ENCODE assay signal across 25 mouse cellular contexts in the genomic region with DNA sequence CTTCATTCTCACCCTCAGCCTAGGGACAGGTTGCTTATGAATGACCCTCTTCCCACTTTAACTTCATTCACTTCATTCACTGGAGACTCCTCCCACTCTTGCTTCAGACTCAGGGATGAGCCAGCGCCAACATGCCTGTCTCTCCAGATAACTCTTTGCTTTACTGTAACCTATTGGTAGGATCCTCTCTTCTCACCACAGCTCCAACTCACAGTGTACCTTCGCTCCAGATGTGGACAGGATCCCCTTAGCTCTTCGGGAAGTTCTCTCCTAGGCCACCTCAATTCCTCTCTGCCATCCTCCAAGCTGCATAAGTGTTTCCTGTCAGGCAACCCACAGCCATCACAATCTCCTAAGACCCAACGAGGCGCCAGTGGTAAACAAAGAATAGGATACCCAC.
DNase-seq lines count a peak whose midpoint lies in the region; ATAC-seq and TF ChIP-seq lines count a peak whose summit lies in the region.
"Had no signal": no experiment of that assay in that cellular context is flagged by ENCODE, and none has a peak within 500 bp of the region (broad histone marks: within the 10 kb centered on the region; RNA-seq: fewer than 3 reads in every experiment).

No protein-coding gene starts in this region.

- WGBS in liver, postnatal 0 days (ENCODE audit: insufficient replicate concordance): 65% methylated on average over 5 of the region's 5 CpGs
- 72% methylated on average over 5 of the region's 5 CpGs for WGBS in liver, embryonic 11.5 days
- 92% methylated on average over 5 of the region's 5 CpGs for WGBS in neural tube, embryonic 15.5 days

- 0 out of 2 replicates have a peak, but pooled peaks cover 2% of the 10 kb centered on the region for H3K4me1 ChIP-seq in liver, postnatal 0 days (ENCODE audit: insufficient read depth)
- H3K4me1 ChIP-seq in liver, embryonic 11.5 days (replicated peaks; ENCODE audit: control insufficient read depth, insufficient read depth, low read length): no peaks in the 10 kb centered on the region
- H3K4me1 ChIP-seq in neural tube, embryonic 15.5 days: peaks cover 21% of the 10 kb centered on the region

- no peak for TF ChIP-seq EP300 in liver, postnatal 0 days (IDR thresholded peaks at IDR 0.05; ENCODE audit: low read depth)

- ATAC-seq in liver, postnatal 0 days: no peak
- ATAC-seq in liver, embryonic 11.5 days (replicated peaks; ENCODE audit: low FRiP score): no peak
- ATAC-seq in neural tube, embryonic 15.5 days (ENCODE audit: low FRiP score): no peak
- ATAC-seq: activated CD4-positive, CD25-positive, alpha-beta regulatory T cell, adult 4 months; forebrain, embryonic 15.5 days; hindbrain, postnatal 0 days had no signal

- peak; percentile 61 for DNase-seq in heart, adult 11 months
- no peak for DNase-seq in heart, postnatal 14 days
- peak; percentile 5 for DNase-seq in liver, postnatal 0 days
- DNase-seq in liver, embryonic 11.5 days (ENCODE audit: low spot score): no peak
- DNase-seq in neural tube, embryonic 10.5 days (ENCODE audit: extremely low spot score, low spot score): peak; percentile 10
- DNase-seq: adrenal gland, adult 8-10 months; adrenal gland, postnatal 25 days; cerebellum, adult 11-12 months; cerebellum, adult 8-10 months; cerebellum, postnatal 10 days; cerebellum, postnatal 36 days; embryo, embryonic 11 days; gastrocnemius, postnatal 25 days; heart, adult 2 months; heart, postnatal 36 days had no signal

- no peak overlapping the region for H3K27ac ChIP-seq in liver, postnatal 0 days (ENCODE audit: low read depth)
- no peak overlapping the region for H3K27ac ChIP-seq in liver, embryonic 11.5 days (ENCODE audit: low read depth, low read length)
- H3K27ac ChIP-seq in neural tube, embryonic 15.5 days (replicated peaks): no peak overlapping the region
- H3K27ac ChIP-seq: embryonic facial prominence, embryonic 10.5 days; embryonic facial prominence, embryonic 13.5 days; forebrain, embryonic 12.5 days; forebrain, embryonic 15.5 days; heart, adult 2 months; hindbrain, embryonic 14.5 days; hindbrain, postnatal 0 days had no signal

- no peak for TF ChIP-seq CTCF in liver, postnatal 0 days (IDR thresholded peaks at IDR 0.05; ENCODE audit: low read depth)

- no peaks in the 10 kb centered on the region for H3K9me3 ChIP-seq in liver, postnatal 0 days (ENCODE audit: low read length)
- H3K9me3 ChIP-seq in liver, embryonic 11.5 days (ENCODE audit: control insufficient read depth, low read length): no peaks in the 10 kb centered on the region
- no peaks in the 10 kb centered on the region for H3K9me3 ChIP-seq in neural tube, embryonic 15.5 days (replicated peaks)
- H3K9me3 ChIP-seq: embryonic facial prominence, embryonic 10.5 days; embryonic facial prominence, embryonic 13.5 days; forebrain, embryonic 12.5 days; forebrain, embryonic 15.5 days had no signal

- H3K36me3 ChIP-seq in liver, postnatal 0 days (replicated peaks; ENCODE audit: insufficient read depth, low read length): no peaks in the 10 kb centered on the region
- H3K36me3 ChIP-seq in liver, embryonic 11.5 days (ENCODE audit: control insufficient read depth, insufficient read depth, low read length): no peaks in the 10 kb centered on the region
- H3K36me3 ChIP-seq in neural tube, embryonic 15.5 days: no peaks in the 10 kb centered on the region
- H3K36me3 ChIP-seq: embryonic facial prominence, embryonic 10.5 days; embryonic facial prominence, embryonic 13.5 days; forebrain, embryonic 12.5 days; forebrain, embryonic 15.5 days had no signal

- H3K9ac ChIP-seq in liver, postnatal 0 days (replicated peaks): no peak overlapping the region
- H3K9ac ChIP-seq in liver, embryonic 11.5 days (ENCODE audit: low read depth, low read length): no peak overlapping the region
- no peak overlapping the region for H3K9ac ChIP-seq in neural tube, embryonic 15.5 days (replicated peaks)
- H3K9ac ChIP-seq: embryonic facial prominence, embryonic 13.5 days; forebrain, embryonic 12.5 days; forebrain, embryonic 15.5 days; hindbrain, embryonic 14.5 days had no signal

- no peak overlapping the region for H3K4me2 ChIP-seq in liver, postnatal 0 days (ENCODE audit: low read depth, low read length)
- no peak overlapping the region for H3K4me2 ChIP-seq in liver, embryonic 11.5 days
- no peak overlapping the region for H3K4me2 ChIP-seq in neural tube, embryonic 15.5 days
- H3K4me2 ChIP-seq: embryonic facial prominence, embryonic 13.5 days; forebrain, embryonic 12.5 days; forebrain, embryonic 15.5 days; heart, embryonic 11.5 days; hindbrain, embryonic 14.5 days had no signal

- intact Hi-C loops in heart, postnatal 14 days (cut with DNase I): no loop called here

- no peak overlapping the region for H3K4me3 ChIP-seq in liver, postnatal 0 days (ENCODE audit: low read depth, low read length)
- H3K4me3 ChIP-seq in liver, embryonic 11.5 days (ENCODE audit: low read depth, low read length): no peak overlapping the region
- H3K4me3 ChIP-seq in neural tube, embryonic 15.5 days (replicated peaks): no peak overlapping the region
- H3K4me3 ChIP-seq: embryonic facial prominence, embryonic 10.5 days; embryonic facial prominence, embryonic 13.5 days; erythroblast, embryonic 14.5 days; forebrain, embryonic 12.5 days; forebrain, embryonic 15.5 days; heart, adult 2 months had no signal

- H3K27me3 ChIP-seq in liver, postnatal 0 days (ENCODE audit: insufficient read depth, low read length): no peaks in the 10 kb centered on the region
- no peaks in the 10 kb centered on the region for H3K27me3 ChIP-seq in liver, embryonic 11.5 days (replicated peaks; ENCODE audit: control insufficient read depth, insufficient read depth, low read length)
- no peaks in the 10 kb centered on the region for H3K27me3 ChIP-seq in neural tube, embryonic 15.5 days (replicated peaks)
- H3K27me3 ChIP-seq: embryonic facial prominence, embryonic 13.5 days; forebrain, embryonic 12.5 days; forebrain, embryonic 15.5 days had no signal

Comparison
In these comparisons a context has a peak if more than half of its experiments do, and no peak if none do; other contexts are left out.
1. DNase-seq: peak in heart, adult 11 months (single experiment), liver, postnatal 0 days (single experiment) and neural tube, embryonic 10.5 days (single experiment); none in heart, postnatal 14 days (0 of 2) and liver, embryonic 11.5 days (single experiment).